Mouse (Mus musculus) ES-Bruce4 (cell line): ENCODE data around the gene Bbox1. TPM values are rescaled to one million over a fixed set of nuclear protein-coding genes. Genes with fewer than 3 reads are reported as not detected.

Source experiments
- H3K27ac ChIP-seq: 2 replicates; pipeline ENCODE4 v1.5.1; 2012; ENCODE audit warnings: low read length, inconsistent platforms; ENCODE audit not compliant: insufficient read depth
- H3K27me3 ChIP-seq: 2 replicates; pipeline ENCODE4 v1.6.1; 2012; ENCODE audit warnings: mild to moderate bottlenecking, low read length, inconsistent platforms; ENCODE audit not compliant: control insufficient read depth, poor library complexity, insufficient read depth, severe bottlenecking
- H3K36me3 ChIP-seq: 2 replicates; pipeline ENCODE4 v1.6.1; 2012; ENCODE audit warnings: inconsistent platforms, mild to moderate bottlenecking, low read length, moderate library complexity; ENCODE audit not compliant: control insufficient read depth, poor library complexity, insufficient read depth, severe bottlenecking
- H3K4me1 ChIP-seq: one replicate; pipeline ENCODE4 v1.8.1; 2011; ENCODE audit warnings: low read length; ENCODE audit not compliant: control insufficient read depth, insufficient read depth
- H3K4me3 ChIP-seq: 2 replicates; pipeline ENCODE4 v1.5.1; 2011; ENCODE audit warnings: low read depth, mild to moderate bottlenecking, low read length
- H3K9ac ChIP-seq: 2 replicates; pipeline ENCODE4 v1.6.1; 2012; ENCODE audit warnings: low read depth, mild to moderate bottlenecking, inconsistent platforms; ENCODE audit not compliant: poor library complexity, severe bottlenecking
- H3K9me3 ChIP-seq: replicated peaks from 2 replicates; pipeline ENCODE4 v1.6.1; 2012; ENCODE audit warnings: mild to moderate bottlenecking, low read length, inconsistent platforms; ENCODE audit not compliant: control insufficient read depth, poor library complexity, insufficient read depth, severe bottlenecking
- CTCF ChIP-seq: IDR thresholded peaks from one replicate; pipeline ENCODE4 v1.8.1; 2011; ENCODE audit warnings: low read depth, low read length
- EP300 ChIP-seq: IDR thresholded peaks from 2 replicates; pipeline ENCODE4 v1.6.1; 2011; ENCODE audit warnings: low read depth, low read length; ENCODE audit not compliant: insufficient read depth
- POLR2A ChIP-seq: IDR thresholded peaks from one replicate; pipeline ENCODE4 v1.8.1; 2011; ENCODE audit warnings: low read length; ENCODE audit not compliant: insufficient read depth
- polyA plus RNA-seq: library from polyadenylated mRNA; stranded (reverse); fragments of >200 nt; gene quantifications from 2 replicates; pipeline ENCODE4 v1.2.4, GENCODE M21; 2011; ENCODE audit warnings: low read depth; ENCODE audit not compliant: missing spikeins, insufficient read depth, insufficient read length

The Bbox1 gene
- polyA plus RNA-seq, 1 experiment: not detected

DNA sequence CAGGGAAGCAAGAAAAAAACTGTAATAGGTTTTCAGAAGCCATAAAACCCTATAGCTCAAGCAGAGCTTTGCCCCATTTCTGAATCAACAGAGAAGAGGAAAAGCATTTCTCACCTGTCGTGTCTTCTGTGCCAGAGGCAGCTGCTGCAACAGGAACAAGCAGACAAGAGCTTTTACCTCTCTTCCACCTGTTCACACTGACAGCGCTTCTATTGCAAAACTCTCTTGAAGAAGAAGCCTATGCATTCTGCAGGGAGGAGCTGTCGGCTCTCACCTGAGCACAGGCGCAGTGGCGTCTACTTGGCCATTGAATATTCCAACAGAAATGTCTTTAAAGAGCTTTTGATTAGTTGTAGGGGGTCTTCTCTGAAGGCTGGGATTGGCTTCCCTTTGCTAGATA, 286 bp downstream of the Bbox1 start:
- no peak for TF ChIP-seq POLR2A
- no peak for TF ChIP-seq EP300
- no peak for TF ChIP-seq CTCF
- H3K4me3 ChIP-seq: no peak overlapping the region
- H3K27me3 ChIP-seq: no peaks in the 10 kb centered on the region
- H3K4me1 ChIP-seq: no peaks in the 10 kb centered on the region
- no peak overlapping the region for H3K27ac ChIP-seq
- no peaks in the 10 kb centered on the region for H3K36me3 ChIP-seq
- H3K9ac ChIP-seq: no peak overlapping the region
- no peaks in the 10 kb centered on the region for H3K9me3 ChIP-seq

DNA sequence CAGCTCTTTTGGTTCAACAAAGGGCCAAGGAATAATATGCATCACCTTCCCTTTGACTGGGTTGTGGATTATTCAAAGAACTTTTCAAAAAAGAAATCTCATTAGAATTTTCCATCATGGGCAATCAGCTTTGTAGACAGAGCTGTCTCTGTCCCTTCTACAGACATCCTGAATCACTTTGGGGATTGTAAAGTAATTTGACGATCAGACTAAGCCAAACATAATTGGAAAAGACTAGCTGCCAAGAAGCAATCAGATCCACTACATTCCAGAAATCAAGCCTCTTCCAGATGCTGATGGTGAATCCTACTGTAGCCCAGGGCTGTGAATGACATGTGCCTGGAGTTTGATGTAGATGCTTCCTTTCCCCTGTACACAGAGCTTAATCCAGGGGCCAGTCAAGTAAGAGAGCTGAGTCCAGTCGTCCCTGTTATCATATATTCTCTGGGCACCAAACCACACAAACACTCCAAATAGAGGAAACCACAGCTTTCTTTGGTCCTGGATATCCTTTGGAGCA, 995 bp downstream of the Bbox1 start:
- Histone ChIP-seq H3K4me3 (no peak overlapping the region), H3K4me1 (no peaks in the 10 kb centered on the region), H3K27me3 (no peaks in the 10 kb centered on the region), H3K9me3 (no peaks in the 10 kb centered on the region), H3K36me3 (no peaks in the 10 kb centered on the region), H3K27ac (no peak overlapping the region), H3K9ac (no peak overlapping the region)
- TF ChIP-seq POLR2A (no peak), CTCF (no peak), EP300 (no peak)

DNA sequence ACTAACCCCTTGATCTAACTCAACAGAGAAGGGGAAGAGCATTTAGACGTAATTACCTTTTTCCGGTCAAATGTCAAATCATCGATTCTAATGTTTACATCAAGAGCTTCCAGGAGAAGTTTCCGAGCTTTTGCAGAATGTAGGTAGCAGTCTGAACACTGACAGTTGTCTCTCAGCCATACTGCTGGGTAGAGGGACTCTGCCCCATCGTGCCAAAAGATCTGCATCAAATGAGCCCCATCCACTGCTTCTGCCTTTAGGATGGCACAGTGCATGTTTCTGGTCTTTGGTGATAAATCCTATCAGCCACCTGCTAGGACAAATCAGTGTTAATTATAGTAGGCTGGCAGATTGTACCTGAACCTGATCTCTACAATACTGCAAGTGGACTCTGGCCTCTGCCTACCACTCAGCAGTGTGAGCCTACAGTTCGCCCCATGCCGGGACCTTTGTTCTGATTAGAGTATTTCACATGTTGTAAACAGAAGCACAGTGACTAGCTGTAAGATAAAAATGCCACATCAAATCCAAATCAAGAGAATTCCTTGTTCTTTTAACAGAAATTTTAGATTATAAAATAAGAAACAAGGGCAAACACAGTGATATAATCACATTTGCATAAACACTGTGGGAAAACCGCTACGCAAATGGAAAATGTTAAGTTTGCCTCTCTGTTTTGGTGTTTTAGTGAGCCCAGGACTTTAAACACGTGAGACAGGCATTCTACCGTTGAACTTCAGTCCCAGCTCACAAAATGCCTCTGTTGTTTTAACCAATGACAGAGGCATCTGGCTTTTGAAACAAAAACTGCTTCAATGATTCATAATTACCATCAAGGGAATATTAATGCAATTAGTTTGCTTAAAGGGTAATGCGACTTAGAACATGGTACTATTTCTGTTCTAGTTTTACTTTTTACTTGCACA, 8.7 kb downstream of the Bbox1 start:
- Histone ChIP-seq H3K36me3 (no peaks in the 10 kb centered on the region), H3K9ac (no peak overlapping the region), H3K27ac (no peak overlapping the region), H3K4me1 (no peaks in the 10 kb centered on the region), H3K4me3 (no peak overlapping the region), H3K9me3 (no peaks in the 10 kb centered on the region), H3K27me3 (no peaks in the 10 kb centered on the region)
- TF ChIP-seq EP300: no peak
- no peak for TF ChIP-seq CTCF
- TF ChIP-seq POLR2A: no peak

DNA sequence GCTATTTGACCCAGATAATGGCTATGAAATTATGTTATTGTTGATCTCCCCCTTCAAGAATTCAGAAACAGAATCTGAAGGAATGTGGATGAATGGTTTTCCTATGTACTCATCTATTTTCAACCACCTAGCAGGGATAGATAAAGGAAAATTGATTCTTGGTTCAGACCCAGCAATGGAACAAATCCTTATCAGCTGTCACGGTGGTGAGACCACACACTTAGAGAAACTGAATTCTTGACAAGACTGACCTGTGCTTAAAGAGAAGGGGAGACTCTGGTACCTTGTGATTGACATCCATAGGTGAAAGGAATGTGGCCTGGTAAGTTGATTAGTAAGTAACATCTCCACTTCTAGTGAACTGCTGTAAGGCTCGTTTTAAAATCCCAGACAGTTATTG, 12.1 kb downstream of the Bbox1 start:
- Histone ChIP-seq H3K4me1 (no peaks in the 10 kb centered on the region), H3K36me3 (no peaks in the 10 kb centered on the region), H3K27me3 (no peaks in the 10 kb centered on the region), H3K27ac (no peak overlapping the region), H3K9me3 (no peaks in the 10 kb centered on the region), H3K9ac (no peak overlapping the region), H3K4me3 (no peak overlapping the region)
- no peak for TF ChIP-seq EP300
- no peak for TF ChIP-seq CTCF
- no peak for TF ChIP-seq POLR2A

DNA sequence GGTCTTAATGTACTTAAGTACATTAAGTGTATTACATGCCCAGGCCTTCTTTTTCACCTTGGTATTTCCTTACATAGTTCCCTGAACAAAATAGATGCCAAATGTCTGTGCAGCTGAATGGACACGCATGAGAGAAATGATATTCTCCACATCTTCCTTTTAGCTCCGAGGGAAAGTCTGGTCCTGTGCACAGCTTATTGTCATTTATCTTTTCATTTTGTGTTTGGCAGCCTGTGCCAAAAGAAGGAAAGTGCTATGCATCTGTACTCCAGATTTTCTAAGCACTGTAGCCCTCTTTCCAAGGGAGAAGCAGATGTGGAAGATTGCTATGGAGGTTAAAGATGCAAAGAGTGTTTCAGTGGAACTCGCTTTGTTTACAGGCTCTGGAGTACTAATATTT, 13.0 kb downstream of the Bbox1 start:
- no peak overlapping the region for H3K4me3 ChIP-seq
- no peak for TF ChIP-seq POLR2A
- no peak for TF ChIP-seq CTCF
- no peak for TF ChIP-seq EP300
- H3K36me3 ChIP-seq: no peaks in the 10 kb centered on the region
- no peak overlapping the region for H3K9ac ChIP-seq
- H3K4me1 ChIP-seq: no peaks in the 10 kb centered on the region
- H3K9me3 ChIP-seq: no peaks in the 10 kb centered on the region
- no peaks in the 10 kb centered on the region for H3K27me3 ChIP-seq
- H3K27ac ChIP-seq: no peak overlapping the region

DNA sequence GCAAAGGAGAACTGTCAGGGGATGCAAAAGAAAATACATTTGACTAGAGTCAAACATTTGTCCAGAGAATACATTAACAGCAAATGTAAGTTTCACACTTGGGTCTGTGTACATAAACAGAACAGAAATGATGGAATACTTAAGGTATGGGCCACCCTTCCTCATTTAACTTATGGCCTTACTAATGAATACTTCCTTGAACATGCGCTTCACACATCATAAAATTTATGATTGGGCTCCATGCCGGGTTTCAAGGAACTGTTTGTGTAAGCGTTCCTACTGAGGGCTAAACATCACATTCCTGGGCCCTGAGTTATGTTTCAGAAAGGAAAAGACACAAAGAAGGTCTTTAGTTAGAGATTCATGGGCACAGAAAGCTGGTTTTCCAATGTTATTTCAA, 19.4 kb downstream of the Bbox1 start:
- H3K27ac ChIP-seq: no peak overlapping the region
- H3K9me3 ChIP-seq: no peaks in the 10 kb centered on the region
- H3K36me3 ChIP-seq: no peaks in the 10 kb centered on the region
- no peaks in the 10 kb centered on the region for H3K4me1 ChIP-seq
- no peaks in the 10 kb centered on the region for H3K27me3 ChIP-seq
- TF ChIP-seq POLR2A (no peak), CTCF (no peak), EP300 (no peak)
- H3K9ac ChIP-seq: no peak overlapping the region
- no peak overlapping the region for H3K4me3 ChIP-seq
